Mouse (Mus musculus) MEL (cell line): ENCODE measurements around the gene Ddi2.

Source experiments
- CTCF ChIP-seq, 3 experiments: IDR thresholded peaks in 2 of 3; conservative IDR thresholded peaks in 1 of 3; 2 replicates each; pipeline ENCODE4 v1.5.1; 2011 to 2012; ENCODE audit warnings: low read length in 3 of 3, low read depth in 2 of 3, mild to moderate bottlenecking in 2 of 3, improper control_type of control experiment in 1 of 3, inconsistent platforms in 1 of 3, mixed read lengths in 1 of 3, moderate library complexity in 1 of 3; ENCODE audit not compliant: control insufficient read depth in 1 of 3, insufficient read depth in 1 of 3, poor library complexity in 1 of 3, severe bottlenecking in 1 of 3
- ELF1 ChIP-seq: IDR thresholded peaks from 2 replicates; pipeline ENCODE4 v1.6.1; 2014; ENCODE audit warnings: low read depth, mild to moderate bottlenecking, inconsistent platforms, low read length, improper control_type of control experiment, moderate library complexity
- MAX ChIP-seq: IDR thresholded peaks from 2 replicates; pipeline ENCODE4 v1.6.1; 2011; ENCODE audit warnings: low read length, improper control_type of control experiment
- MXI1 ChIP-seq: IDR thresholded peaks from 2 replicates; pipeline ENCODE4 v1.6.1; 2011; ENCODE audit warnings: mild to moderate bottlenecking, low read depth, low read length, improper control_type of control experiment
- POLR2A ChIP-seq, 2 experiments: IDR thresholded peaks; 2 replicates each; pipeline ENCODE4 v1.6.1; 2011 to 2012; ENCODE audit warnings: low read length in 2 of 2, mild to moderate bottlenecking in 2 of 2, control low read depth in 1 of 2, improper control_type of control experiment in 1 of 2, low read depth in 1 of 2, moderate library complexity in 1 of 2; ENCODE audit not compliant: control insufficient read depth in 1 of 2, insufficient read depth in 1 of 2, poor library complexity in 1 of 2
- POLR2AphosphoS2 ChIP-seq: IDR thresholded peaks from 2 replicates; pipeline ENCODE4 v1.6.1; 2011; ENCODE audit warnings: low read length, improper control_type of control experiment
- SIN3A ChIP-seq: IDR thresholded peaks from 2 replicates; pipeline ENCODE4 v1.6.1; 2012; ENCODE audit warnings: low read length, improper control_type of control experiment, inconsistent platforms
- UBTF ChIP-seq: IDR thresholded peaks from 2 replicates; pipeline ENCODE4 v1.6.1; 2012; ENCODE audit warnings: low read depth, mild to moderate bottlenecking, inconsistent platforms, low read length, improper control_type of control experiment, moderate library complexity, borderline replicate concordance; ENCODE audit not compliant: insufficient read depth
- USF1 ChIP-seq: IDR thresholded peaks from 2 replicates; pipeline ENCODE4 v1.6.1; 2014; ENCODE audit warnings: low read depth, mild to moderate bottlenecking, inconsistent platforms, low read length, improper control_type of control experiment, moderate library complexity

DNA sequence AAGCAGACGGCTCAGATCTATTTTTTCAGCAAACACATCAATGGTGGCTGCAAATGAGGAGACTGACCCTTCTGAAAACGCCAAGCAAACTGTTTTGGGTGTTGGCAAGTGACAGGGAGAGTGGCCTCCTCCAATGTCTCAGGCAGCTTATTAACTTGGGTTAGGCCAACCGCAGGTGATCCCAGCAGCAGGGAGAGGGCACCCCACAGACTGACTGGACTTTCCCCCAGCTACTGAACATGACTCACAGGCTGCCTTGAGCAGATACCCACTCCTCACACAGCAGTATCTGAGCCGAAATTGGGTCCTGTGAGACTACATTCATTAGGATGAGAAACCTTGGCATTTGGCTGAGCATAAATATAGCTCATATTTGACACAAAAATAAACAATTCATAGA lies 37.7 kb upstream of the Ddi2 start:
- no peak for TF ChIP-seq POLR2A (IDR thresholded peaks at IDR 0.05; ENCODE audit: control insufficient read depth in 1 of 2, insufficient read depth in 1 of 2, low read depth in 1 of 2, low read length in 2 of 2, poor library complexity in 1 of 2)
- no peak for TF ChIP-seq POLR2AphosphoS2
- no peak for TF ChIP-seq MAX
- TF ChIP-seq MXI1: no peak
- TF ChIP-seq UBTF: no peak
- TF ChIP-seq CTCF (IDR thresholded peaks at IDR 0.05 in 2 of 3, conservative IDR thresholded peaks at IDR 0.05 in 1 of 3; ENCODE audit: control insufficient read depth in 1 of 3, insufficient read depth in 1 of 3, low read depth in 2 of 3, low read length in 3 of 3, poor library complexity in 1 of 3, severe bottlenecking in 1 of 3): no peak
- no peak for TF ChIP-seq ELF1
- no peak for TF ChIP-seq USF1
- no peak for TF ChIP-seq SIN3A
